Mouse (Mus musculus): Measurements from ENCODE around the gene Sytl1.

- TF ChIP-seq GATA1 (IDR thresholded peaks at IDR 0.05; ENCODE audit: low read length): no peak
- no peak for TF ChIP-seq TAL1 (IDR thresholded peaks at IDR 0.05; ENCODE audit: low read length)
Observed at GRCm38 (mm10) chr4:133227636-133228035, 35.3 kb downstream of the Sytl1 start.
